Mouse (Mus musculus) monocyte, adult 5-6 weeks (primary cell): ENCODE data around the gene Calcb. TPM values are rescaled to one million over a fixed set of nuclear protein-coding genes. Genes with fewer than 3 reads are reported as not detected.

Experiments
- ATAC-seq: fragments of 153-309, 156-312 bp; replicated peaks from 2 replicates; pipeline ENCODE4 v1.8.0; 2017; ENCODE audit warnings: mild to moderate bottlenecking; ENCODE audit not compliant: low TSS enrichment, insufficient number of reproducible peaks, severe bottlenecking, poor library complexity, low FRiP score
- total RNA-seq: library from RNA; stranded (forward); fragments of 200-1000, 200-491, 200-594 nt; gene quantifications from 3 replicates; pipeline ENCODE4 v1.2.3, GENCODE M21; 2017

Calcb gene
- total RNA-seq, 1 experiment from 2014 or later: not detected

- no peak for ATAC-seq
These were observed 27.2 kb downstream of the Calcb start for GRCm38 (mm10) chr7:114745481-114746271.

- ATAC-seq: no peak
These were observed 29.2 kb downstream of the Calcb start for GRCm38 (mm10) chr7:114747596-114747995.

GRCm38 (mm10) chr7:114748239-114748638 lies 29.8 kb downstream of the Calcb start:
- ATAC-seq: no peak

- ATAC-seq: no peak
These were observed 35.0 kb downstream of the Calcb start for GRCm38 (mm10) chr7:114753471-114753870.

GRCm38 (mm10) chr7:114754196-114754595 lies 35.8 kb downstream of the Calcb start:
- ATAC-seq: no peak

- no peak for ATAC-seq
These were observed 36.2 kb downstream of the Calcb start for GRCm38 (mm10) chr7:114754626-114755025.

GRCm38 (mm10) chr7:114762660-114763059 lies 44.2 kb downstream of the Calcb start:
- ATAC-seq: no peak

GRCm38 (mm10) chr7:114765273-114765672 lies 46.8 kb downstream of the Calcb start:
- ATAC-seq: no peak

- no peak for ATAC-seq
These were observed 48.1 kb downstream of the Calcb start for GRCm38 (mm10) chr7:114766523-114766922.

GRCm38 (mm10) chr7:114768516-114768915 lies 50.1 kb downstream of the Calcb start:
- no peak for ATAC-seq

GRCm38 (mm10) chr7:114769041-114769440 lies 50.6 kb downstream of the Calcb start:
- ATAC-seq: no peak

GRCm38 (mm10) chr7:114770586-114770985 lies 52.1 kb downstream of the Calcb start:
- no peak for ATAC-seq

GRCm38 (mm10) chr7:114771801-114772200 lies 53.4 kb downstream of the Calcb start:
- ATAC-seq: no peak

Other genes starting within 250 kb of the Calcb start
- gene Cyp2r1, start 155.7 kb upstream of the Calcb start, total RNA-seq: 3.3 to 5.0 TPM (median 4.4 TPM) in 3 replicates
- not detected in 3 replicates for gene Calca, start 82.3 kb upstream of the Calcb start, total RNA-seq
- not detected in 3 replicates for gene Insc, start 25.1 kb downstream of the Calcb start, total RNA-seq